Mouse (Mus musculus) CH12.LX (cell line): ENCODE results near the gene Aifm3. TPM values are rescaled to one million over a fixed set of nuclear protein-coding genes. Genes with fewer than 3 reads are reported as not detected.

Experiments
- DNase-seq: peaks from one replicate; pipeline ENCODE4 v3.0.0-alpha.2; 2013; ENCODE audit errors: extremely low read depth
- H3K27ac ChIP-seq: 2 replicates; pipeline ENCODE4 v1.5.1; 2012; ENCODE audit warnings: low read depth, mild to moderate bottlenecking, control low read depth, moderate library complexity; ENCODE audit not compliant: insufficient read depth
- H3K27me3 ChIP-seq: replicated peaks from 2 replicates; pipeline ENCODE3; 2012; ENCODE audit warnings: inconsistent platforms
- H3K36me3 ChIP-seq, 2 experiments: replicated peaks in 1 of 2; 2 replicates each; pipeline versions ENCODE3 to v1.6.1; 2012; ENCODE audit warnings: inconsistent platforms in 1 of 2, low read length in 1 of 2, mild to moderate bottlenecking in 1 of 2, mixed read lengths in 1 of 2, moderate library complexity in 1 of 2; ENCODE audit not compliant: control insufficient read depth in 1 of 2, insufficient read depth in 1 of 2
- H3K4me1 ChIP-seq, 2 experiments: 2 replicates each; pipeline ENCODE4 v1.6.1; 2012; ENCODE audit warnings: inconsistent platforms in 1 of 2, moderate library complexity in 1 of 2; ENCODE audit not compliant: insufficient read depth in 2 of 2, control insufficient read depth in 1 of 2
- H3K4me2 ChIP-seq: 2 replicates; pipeline ENCODE4 v1.6.1; 2012; ENCODE audit warnings: low read depth, mild to moderate bottlenecking, control low read depth; ENCODE audit not compliant: poor library complexity, insufficient read depth, severe bottlenecking
- H3K4me3 ChIP-seq, 3 experiments: fragments of 150-350 bp in 1 of 3; sonication (generic) in 1 of 3; replicated peaks in 1 of 3; 2 replicates each; pipeline versions ENCODE3 to v1.5.1; 2011 to 2012; ENCODE audit warnings: low read depth in 2 of 3, low read length in 2 of 3, mild to moderate bottlenecking in 2 of 3, moderate library complexity in 2 of 3, control low read depth in 1 of 3, improper control_type of control experiment in 1 of 3, inconsistent platforms in 1 of 3, mixed read lengths in 1 of 3; ENCODE audit not compliant: poor library complexity in 1 of 3
- H3K79me2 ChIP-seq: replicated peaks from 2 replicates; pipeline ENCODE4 v1.6.1; 2012; ENCODE audit warnings: mild to moderate bottlenecking, moderate library complexity; ENCODE audit not compliant: control insufficient read depth, poor library complexity, insufficient read depth, severe bottlenecking; ENCODE audit errors: extremely low read depth
- H3K9ac ChIP-seq: 2 replicates; pipeline ENCODE4 v1.6.1; 2012; ENCODE audit warnings: low read depth, mild to moderate bottlenecking, control low read depth, moderate library complexity; ENCODE audit not compliant: insufficient read depth
- H3K9me3 ChIP-seq: replicated peaks from 2 replicates; pipeline ENCODE3; 2012; ENCODE audit warnings: low read length, inconsistent platforms, mixed read lengths
- BHLHE40 ChIP-seq: IDR thresholded peaks from 2 replicates; pipeline ENCODE4 v1.6.1; 2011; ENCODE audit warnings: mild to moderate bottlenecking, low read depth, low read length, improper control_type of control experiment
- CHD1 ChIP-seq: IDR thresholded peaks from 2 replicates; pipeline ENCODE4 v1.6.1; 2012; ENCODE audit warnings: low read depth, low read length, improper control_type of control experiment, inconsistent platforms
- CHD2 ChIP-seq: IDR thresholded peaks from 2 replicates; pipeline ENCODE4 v1.6.1; 2011; ENCODE audit warnings: low read length, improper control_type of control experiment
- CTCF ChIP-seq, 2 experiments: IDR thresholded peaks in 1 of 2; conservative IDR thresholded peaks in 1 of 2; 2 replicates each; pipeline ENCODE4 v1.5.1; 2011 to 2012; ENCODE audit warnings: low read depth in 2 of 2, low read length in 2 of 2, improper control_type of control experiment in 1 of 2, inconsistent platforms in 1 of 2, mild to moderate bottlenecking in 1 of 2, moderate library complexity in 1 of 2
- ETS1 ChIP-seq: conservative IDR thresholded peaks from 2 replicates; pipeline ENCODE4 v1.6.1; 2012; ENCODE audit warnings: low read depth, mild to moderate bottlenecking, inconsistent platforms, low read length, improper control_type of control experiment, moderate library complexity
- HCFC1 ChIP-seq: IDR thresholded peaks from 2 replicates; pipeline ENCODE4 v1.6.1; 2012; ENCODE audit warnings: low read depth, mild to moderate bottlenecking, inconsistent platforms, low read length, improper control_type of control experiment
- IRF4 ChIP-seq: IDR thresholded peaks from 2 replicates; pipeline ENCODE4 v1.6.1; 2014; ENCODE audit warnings: low read depth, mild to moderate bottlenecking, inconsistent platforms, low read length, improper control_type of control experiment
- JUN ChIP-seq: IDR thresholded peaks from 2 replicates; pipeline ENCODE4 v1.6.1; 2011; ENCODE audit warnings: low read depth, mild to moderate bottlenecking, low read length, improper control_type of control experiment, moderate library complexity; ENCODE audit not compliant: insufficient read depth
- JUND ChIP-seq: conservative IDR thresholded peaks from 2 replicates; pipeline ENCODE4 v1.6.1; 2011; ENCODE audit warnings: low read depth, low read length, improper control_type of control experiment
- KAT2A ChIP-seq: IDR thresholded peaks from 2 replicates; pipeline ENCODE4 v1.6.1; 2012; ENCODE audit warnings: low read length, improper control_type of control experiment, inconsistent platforms; ENCODE audit not compliant: insufficient replicate concordance
- MAX ChIP-seq: IDR thresholded peaks from 2 replicates; pipeline ENCODE4 v1.6.1; 2011; ENCODE audit warnings: low read length, improper control_type of control experiment
- MAZ ChIP-seq: IDR thresholded peaks from 2 replicates; pipeline ENCODE4 v1.6.1; 2012; ENCODE audit warnings: low read depth, mild to moderate bottlenecking, inconsistent platforms, low read length, improper control_type of control experiment, moderate library complexity
- MEF2A ChIP-seq: IDR thresholded peaks from 2 replicates; pipeline ENCODE4 v1.6.1; 2014; ENCODE audit warnings: low read depth, mild to moderate bottlenecking, inconsistent platforms, low read length, improper control_type of control experiment, borderline replicate concordance
- MXI1 ChIP-seq: IDR thresholded peaks from 2 replicates; pipeline ENCODE4 v1.6.1; 2011; ENCODE audit warnings: mild to moderate bottlenecking, low read depth, low read length, improper control_type of control experiment
- MYC ChIP-seq: IDR thresholded peaks from 2 replicates; pipeline ENCODE4 v1.6.1; 2011; ENCODE audit warnings: low read depth, mild to moderate bottlenecking, improper control_type of control experiment, low read length
- PAX5 ChIP-seq: IDR thresholded peaks from 2 replicates; pipeline ENCODE4 v1.6.1; 2012; ENCODE audit warnings: low read length, inconsistent platforms, mixed read lengths
- POLR2A ChIP-seq: IDR thresholded peaks from 2 replicates; pipeline ENCODE4 v1.6.1; 2011; ENCODE audit warnings: low read depth, mild to moderate bottlenecking, improper control_type of control experiment, low read length
- POLR2AphosphoS2 ChIP-seq: IDR thresholded peaks from 2 replicates; pipeline ENCODE4 v1.6.1; 2011; ENCODE audit warnings: low read depth, low read length, improper control_type of control experiment
- RAD21 ChIP-seq: IDR thresholded peaks from 2 replicates; pipeline ENCODE4 v1.6.1; 2011; ENCODE audit warnings: low read depth, mild to moderate bottlenecking, low read length, improper control_type of control experiment, moderate library complexity
- RCOR1 ChIP-seq: conservative IDR thresholded peaks from 2 replicates; pipeline ENCODE4 v1.6.1; 2012; ENCODE audit warnings: low read depth, mild to moderate bottlenecking, inconsistent platforms, low read length, improper control_type of control experiment
- SIN3A ChIP-seq: IDR thresholded peaks from 2 replicates; pipeline ENCODE4 v1.6.1; 2012; ENCODE audit warnings: low read length, improper control_type of control experiment, inconsistent platforms
- TBP ChIP-seq: conservative IDR thresholded peaks from 2 replicates; pipeline ENCODE4 v1.6.1; 2011; ENCODE audit warnings: low read depth, low read length, improper control_type of control experiment
- TCF12 ChIP-seq: IDR thresholded peaks from 2 replicates; pipeline ENCODE4 v1.6.1; 2014; ENCODE audit warnings: low read depth, mild to moderate bottlenecking, inconsistent platforms, low read length, improper control_type of control experiment
- UBTF ChIP-seq: IDR thresholded peaks from 2 replicates; pipeline ENCODE4 v1.6.1; 2012; ENCODE audit warnings: low read depth, mild to moderate bottlenecking, inconsistent platforms, low read length, improper control_type of control experiment, moderate library complexity
- USF2 ChIP-seq: conservative IDR thresholded peaks from 2 replicates; pipeline ENCODE4 v1.6.1; 2011; ENCODE audit warnings: low read depth, low read length, improper control_type of control experiment
- ZC3H11A ChIP-seq: IDR thresholded peaks from 2 replicates; pipeline ENCODE4 v1.6.1; 2012; ENCODE audit warnings: low read depth, mild to moderate bottlenecking, inconsistent platforms, low read length, improper control_type of control experiment
- ZKSCAN1 ChIP-seq: IDR thresholded peaks from 2 replicates; pipeline ENCODE4 v1.6.1; 2012; ENCODE audit warnings: low read depth, inconsistent platforms, low read length, improper control_type of control experiment, borderline replicate concordance
- ZMIZ1 ChIP-seq: IDR thresholded peaks from 2 replicates; pipeline ENCODE4 v1.6.1; 2012; ENCODE audit warnings: low read depth, mild to moderate bottlenecking, inconsistent platforms, low read length, improper control_type of control experiment
- ZNF384 ChIP-seq: IDR thresholded peaks from 2 replicates; pipeline ENCODE4 v1.6.1; 2012; ENCODE audit warnings: low read depth, low read length, improper control_type of control experiment, inconsistent platforms
- dilution Hi-C: fragments of 300-500 bp; cut with MboI; formaldehyde crosslinking; loops from 2 replicates; pipeline ENCODE4 v1.14.3; 2020; ENCODE audit warnings: low sequenced_read_pairs; ENCODE audit not compliant: extremely low pct_unique_long_range_greater_than_20kb, extremely low pct_ligation_motif_present
- in situ Hi-C: fragments of 300-500 bp; cut with MboI; formaldehyde crosslinking; loops from 3 replicates; pipeline ENCODE4 v1.14.3; 2019; ENCODE audit warnings: low sequenced_read_pairs, low pct_ligation_motif_present, low pct_unique_long_range_greater_than_20kb, mixed read lengths
- polyA plus RNA-seq: library from polyadenylated mRNA; unstranded; fragments of >175 nt; gene quantifications from 2 replicates; pipeline ENCODE4 v1.2.1, GENCODE M21; 2012; ENCODE audit warnings: low read depth; ENCODE audit not compliant: insufficient read length
- total RNA-seq, 2 experiments: library from RNA; depleted of rRNA; stranded (reverse); fragments of 300-350 nt in 1 of 2; fragments of >200 nt in 1 of 2; gene quantifications; 2 replicates each; pipeline ENCODE4 v1.2.3; 2012 to 2014

Aifm3 gene
- 0.08 TPM in 1 of 2 replicates, not detected in the other for total RNA-seq (2012; rRNA removed)
- not detected in 2 replicates for total RNA-seq (2014; rRNA removed)
- polyA plus RNA-seq, result not detected in 2 replicates

DNA sequence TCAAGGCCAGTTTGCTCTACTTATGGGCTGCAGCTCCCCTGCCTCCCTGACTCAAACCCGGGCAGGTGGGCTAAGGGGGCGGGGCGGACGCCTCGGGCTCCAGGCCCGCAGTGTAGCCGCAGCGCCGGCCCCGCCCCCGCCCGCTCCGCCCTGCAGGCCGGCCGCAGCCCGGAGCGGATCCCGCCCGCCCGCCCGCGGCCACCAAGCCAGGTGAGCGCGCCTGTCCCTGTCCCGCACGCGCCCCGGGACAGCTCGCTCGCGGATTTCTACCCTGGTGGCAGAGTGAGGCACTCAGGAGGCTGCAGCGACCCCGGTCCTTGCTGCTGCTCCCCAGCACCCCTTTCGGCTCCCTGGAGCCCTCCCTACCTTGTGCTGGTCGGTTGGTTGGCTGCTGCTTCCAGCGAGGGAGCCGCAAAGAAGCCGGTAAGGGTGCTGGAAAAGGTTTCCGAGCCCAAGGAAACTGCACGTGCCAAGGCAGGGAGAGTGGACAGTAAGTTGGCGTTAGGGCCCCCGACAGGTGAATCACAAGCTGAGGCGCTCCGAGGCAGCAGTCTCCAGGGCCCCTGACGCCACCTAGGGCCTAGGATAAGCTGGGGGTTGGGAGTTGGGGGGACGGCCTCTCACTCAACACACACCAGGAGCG is at the start of gene Aifm3:
TSS of gene Aifm3 (plus strand) at position 143 of the 643 bp plus-strand sequence.
- H3K4me3 ChIP-seq, result no peak within 1 kb of the TSS
- peaks cover 6 to 10% of the 10 kb centered on the region in 2 experiments; a peak in 3 of 4 replicates for H3K4me1 ChIP-seq
- in situ Hi-C loops (no loop called here), dilution Hi-C loops (no loop called here)
- H3K4me2 ChIP-seq, result peak within 1 kb of the TSS; percentile 74
- H3K79me2 ChIP-seq, result no peaks in the 10 kb centered on the region
- peaks cover 17% of the 10 kb centered on the region for H3K27me3 ChIP-seq
- H3K9me3 ChIP-seq, result no peaks in the 10 kb centered on the region
- H3K27ac ChIP-seq, result no peak within 1 kb of the TSS
- DNase-seq, result no peak
- H3K36me3 ChIP-seq, result peaks cover 18 to 35% of the 10 kb centered on the region in 2 experiments
- no peak within 1 kb of the TSS for H3K9ac ChIP-seq
- no peak for TF ChIP-seq POLR2A
- no peak for TF ChIP-seq PAX5
- TF ChIP-seq CTCF (conservative IDR thresholded peaks at IDR 0.05 in 1 of 2, IDR thresholded peaks at IDR 0.05 in 1 of 2; ENCODE audit: low read depth in 2 of 2, low read length in 2 of 2), result no peak
- no peak for TF ChIP-seq ZKSCAN1
- no peak for TF ChIP-seq JUN
- TF ChIP-seq SIN3A, result no peak
- no peak for TF ChIP-seq RAD21
- TF ChIP-seq HCFC1, result no peak
- no peak for TF ChIP-seq USF2
- no peak for TF ChIP-seq MYC

DNA sequence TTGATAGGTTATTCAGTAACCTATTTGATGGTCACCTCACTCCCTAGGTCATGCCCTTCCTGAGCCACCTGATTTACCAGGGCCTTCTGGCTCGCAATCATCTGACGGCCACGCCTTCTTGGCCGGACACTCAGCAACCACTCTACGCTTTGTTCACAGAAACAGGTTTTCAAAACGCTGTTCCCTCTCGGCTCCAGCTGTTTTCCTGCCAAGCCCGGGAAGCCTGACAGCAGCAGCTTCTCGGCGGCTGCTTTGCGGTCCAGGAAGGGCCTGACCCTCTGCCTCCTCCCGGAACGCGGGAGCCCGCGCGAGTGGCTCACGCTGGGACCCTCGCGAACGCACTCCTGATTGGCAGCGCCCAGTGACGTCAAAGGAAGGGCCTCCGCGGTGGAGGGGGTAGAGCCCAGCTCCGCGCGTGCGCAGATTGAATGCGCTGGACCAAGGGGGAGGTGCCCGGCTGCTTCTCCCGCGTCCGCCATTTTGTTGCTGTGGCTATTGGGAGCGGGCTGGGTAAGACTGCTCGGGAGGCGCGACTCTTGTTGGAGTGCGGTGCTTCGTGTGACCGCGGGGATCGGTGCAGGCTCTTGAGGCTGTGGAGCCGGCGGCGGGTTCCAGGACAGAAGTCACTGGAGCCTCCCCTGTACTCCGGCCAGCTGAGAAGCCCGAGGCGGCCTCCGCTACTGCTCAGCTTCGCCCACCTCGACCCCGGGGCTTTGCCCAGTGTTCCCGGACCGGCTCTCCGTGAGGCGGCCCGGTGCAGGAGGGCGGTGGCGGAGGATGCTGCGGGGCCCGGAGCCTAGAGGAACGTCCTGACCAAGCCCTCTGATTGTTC is 37.7 kb upstream of the Aifm3 start, which contains the start of gene Crkl:
TSS of gene Crkl (plus strand) at position 447 of the 832 bp plus-strand sequence.
- dilution Hi-C loops (no loop called here), in situ Hi-C loops (no loop called here)
- Histone ChIP-seq H3K27me3 (no peaks in the 10 kb centered on the region), H3K4me1 (peaks cover 7 to 30% of the 10 kb centered on the region in 2 experiments; a peak in 3 of 4 replicates), H3K27ac (peak within 1 kb of the TSS; percentile 38; the same call in 1 of the 2 replicates), H3K9me3 (peaks cover under 1% of the 10 kb centered on the region), H3K79me2 (peaks cover 36% of the 10 kb centered on the region), H3K4me3 (peak within 1 kb of the TSS; percentile 82 to 98 (median 85)), H3K4me2 (peak within 1 kb of the TSS; percentile 80), H3K9ac (peak within 1 kb of the TSS; percentile 84), H3K36me3 (peaks cover 8 to 20% of the 10 kb centered on the region in 2 experiments)
- DNase-seq, result peak; percentile 99
- TF ChIP-seq RAD21, result no peak
- peak; percentile 74; the same call in 1 of the 2 replicates for TF ChIP-seq RCOR1
- peak; percentile 58 for TF ChIP-seq BHLHE40
- peak; percentile 77; the same call in 1 of the 2 replicates for TF ChIP-seq KAT2A
- TF ChIP-seq SIN3A, result peak; percentile 98
- no peak for TF ChIP-seq ZNF384
- peak; percentile 99 for TF ChIP-seq POLR2A
- peak; percentile 40 for TF ChIP-seq ETS1
- TF ChIP-seq IRF4, result peak; percentile 63; the same call in 1 of the 2 replicates
- TF ChIP-seq ZMIZ1, result peak; percentile 93
- peak; percentile 95 for TF ChIP-seq POLR2AphosphoS2
- TF ChIP-seq CHD2, result peak; percentile 90
- TF ChIP-seq CHD1, result peak; percentile 45; the same call in 1 of the 2 replicates
- TF ChIP-seq JUND, result no peak
- no peak; the same call in 1 of the 2 replicates for TF ChIP-seq UBTF
- peak; percentile 92 for TF ChIP-seq MAX
- peak; percentile 99 for TF ChIP-seq MAZ
- TF ChIP-seq TBP, result peak; percentile 64
- peak; percentile 55; the same call in 1 of the 2 replicates for TF ChIP-seq MEF2A
- peak; percentile 96 for TF ChIP-seq MXI1
- no peak for TF ChIP-seq ZC3H11A
- TF ChIP-seq TCF12, result peak; percentile 91; the same call in 1 of the 2 replicates
